Mouse (Mus musculus) limb, embryonic 10.5 days (tissue): ENCODE data around the gene Bhlhe23. TPM values are rescaled to one million over a fixed set of nuclear protein-coding genes. Genes with fewer than 3 reads are reported as not detected.

Experiments used
- DNase-seq: peaks from one replicate; pipeline ENCODE4 v3.0.0-alpha.2; 2017; ENCODE audit warnings: low spot score
- H3K27ac ChIP-seq: fragments of 300-500 bp; sonication (generic); 2 replicates; pipeline ENCODE4 v1.5.1; 2016; ENCODE audit warnings: mild to moderate bottlenecking
- H3K27me3 ChIP-seq: fragments of 300-500 bp; sonication (generic); 2 replicates; pipeline ENCODE4 v1.6.1; 2016; ENCODE audit warnings: low read depth, mild to moderate bottlenecking; ENCODE audit not compliant: poor library complexity, severe bottlenecking
- H3K36me3 ChIP-seq: fragments of 300-500 bp; sonication (generic); 2 replicates; pipeline ENCODE4 v1.6.1; 2016; ENCODE audit warnings: mild to moderate bottlenecking, moderate library complexity
- H3K4me1 ChIP-seq: fragments of 300-500 bp; sonication (generic); 2 replicates; pipeline ENCODE4 v1.6.1; 2016
- H3K4me3 ChIP-seq: fragments of 300-500 bp; sonication (generic); 2 replicates; pipeline ENCODE4 v1.5.1; 2016; ENCODE audit warnings: mild to moderate bottlenecking, moderate library complexity
- H3K9me3 ChIP-seq: fragments of 300-500 bp; sonication (generic); replicated peaks from 2 replicates; pipeline ENCODE4 v1.6.1; 2016; ENCODE audit warnings: mild to moderate bottlenecking
- WGBS: fragments of 180-500 bp; shearing (Covaris S2); methylation state at CpG from one replicate; pipeline ENCODE4 v1.1.7; 2016; 5-methylcytosine and 5-hydroxymethylcytosine counted together
- polyA plus RNA-seq: library from polyadenylated mRNA; unstranded; fragments of >200 nt; fragmentation: Nextera tagmentation; extraction: Ambion mirVana; gene quantifications from 2 replicates; pipeline ENCODE4 v1.2.1, GENCODE M21; 2016

Gene Bhlhe23
- not detected in 2 replicates for polyA plus RNA-seq

GRCm38 (mm10) chr2:180776793-180777192, at the start of gene Bhlhe23:
Gene Bhlhe23, minus strand, starts transcription at chr2:180776900.
- Histone ChIP-seq H3K9me3 (no peaks in the 10 kb centered on the region), H3K27me3 (peaks cover 98% of the 10 kb centered on the region), H3K36me3 (no peaks in the 10 kb centered on the region), H3K27ac (no peak within 1 kb of the TSS), H3K4me3 (peak within 1 kb of the TSS; percentile 26), H3K4me1 (peaks cover 12% of the 10 kb centered on the region)
- peak; percentile 39 for DNase-seq
- WGBS, result 2% methylated on average over 28 of the region's 28 CpGs

DNA sequence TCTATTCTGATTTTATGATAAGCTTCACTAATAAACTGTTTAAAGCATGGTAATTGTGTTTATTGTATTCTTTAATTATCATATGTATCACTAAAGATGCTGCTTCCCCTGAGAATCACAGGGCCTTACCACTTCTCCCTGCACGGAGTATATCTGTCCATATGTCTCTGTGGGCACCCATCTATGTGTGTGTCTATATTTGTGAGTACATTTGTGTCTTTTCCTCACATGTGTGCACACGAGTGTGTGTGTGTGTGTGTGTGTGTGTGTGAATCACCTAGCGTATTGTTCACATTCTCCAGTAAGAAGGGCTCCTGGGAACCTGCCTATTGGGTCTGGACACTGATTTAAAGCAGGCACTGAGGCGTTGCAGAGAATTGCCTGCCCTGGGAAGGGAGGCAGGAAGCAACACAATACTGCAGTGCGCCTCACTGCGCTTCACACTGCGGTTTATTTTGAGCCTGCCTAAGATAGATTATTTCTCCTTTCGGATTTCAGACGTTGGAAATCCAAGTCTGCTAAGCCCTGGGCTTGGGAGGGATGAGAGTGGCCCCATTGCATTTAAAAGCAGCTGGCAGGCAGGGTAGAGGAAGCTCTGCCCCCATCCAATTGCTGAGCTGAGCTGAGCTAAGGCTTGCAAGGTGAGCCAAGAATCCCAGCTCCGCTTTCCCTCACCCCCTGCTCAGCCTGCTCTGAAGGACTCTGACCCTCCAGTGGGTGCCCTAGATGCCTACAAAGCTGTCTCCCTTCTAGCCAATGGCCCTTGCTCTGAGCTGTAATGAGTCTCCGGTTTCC, 48.6 kb upstream of the Bhlhe23 start:
- Histone ChIP-seq H3K27me3 (no peaks in the 10 kb centered on the region), H3K4me1 (0 out of 2 replicates have a peak, but pooled peaks cover 3% of the 10 kb centered on the region), H3K27ac (no peak overlapping the region), H3K36me3 (no peaks in the 10 kb centered on the region), H3K4me3 (no peak overlapping the region), H3K9me3 (no peaks in the 10 kb centered on the region)
- no peak for DNase-seq
- 53% methylated on average over 11 of the region's 11 CpGs for whole genome bisulfite sequencing

DNA sequence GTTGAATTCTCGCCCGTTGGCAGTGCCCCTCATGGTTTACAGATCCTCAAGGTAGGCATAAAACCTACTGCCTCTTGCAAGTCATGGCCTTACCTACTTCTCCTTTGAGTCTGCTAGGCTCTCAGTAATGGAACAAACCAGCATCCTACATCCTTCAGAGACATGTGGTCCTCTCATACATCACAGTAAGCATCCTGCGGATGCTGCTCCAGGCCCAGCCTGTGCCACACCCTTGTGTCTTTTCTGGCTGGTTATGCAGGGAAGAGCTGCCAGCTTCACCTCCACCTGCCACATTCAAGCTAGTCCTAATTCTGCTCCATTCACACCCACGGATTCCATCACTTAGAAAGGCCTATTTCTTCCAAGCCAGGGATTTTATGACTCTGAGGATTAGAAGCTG, 48.0 kb upstream of the Bhlhe23 start:
- Histone ChIP-seq H3K4me1 (0 out of 2 replicates have a peak, but pooled peaks cover 3% of the 10 kb centered on the region), H3K36me3 (no peaks in the 10 kb centered on the region), H3K9me3 (no peaks in the 10 kb centered on the region), H3K27me3 (no peaks in the 10 kb centered on the region), H3K4me3 (no peak overlapping the region), H3K27ac (no peak overlapping the region)
- no peak for DNase-seq
- 83% methylated on average over 4 of the region's 4 CpGs for WGBS

- H3K36me3 ChIP-seq, result no peaks in the 10 kb centered on the region
- no peak for DNase-seq
- H3K27ac ChIP-seq, result no peak overlapping the region
- H3K4me1 ChIP-seq, result peaks cover 3% of the 10 kb centered on the region; the same call in 1 of the 2 replicates
- H3K9me3 ChIP-seq, result no peaks in the 10 kb centered on the region
- no peaks in the 10 kb centered on the region for H3K27me3 ChIP-seq
- H3K4me3 ChIP-seq, result no peak overlapping the region
- WGBS, result 74% methylated on average over 4 of the region's 4 CpGs
Observed at GRCm38 (mm10) chr2:180824061-180824460, 47.4 kb upstream of the Bhlhe23 start.

GRCm38 (mm10) chr2:180822476-180822875, 45.8 kb upstream of the Bhlhe23 start:
- H3K9me3 ChIP-seq, result no peaks in the 10 kb centered on the region
- H3K27me3 ChIP-seq, result no peaks in the 10 kb centered on the region
- DNase-seq, result no peak
- H3K27ac ChIP-seq, result no peak overlapping the region
- peaks cover 3% of the 10 kb centered on the region; the same call in 1 of the 2 replicates for H3K4me1 ChIP-seq
- H3K4me3 ChIP-seq, result no peak overlapping the region
- WGBS, result 41% methylated on average over 6 of the region's 6 CpGs
- H3K36me3 ChIP-seq, result no peaks in the 10 kb centered on the region

DNA sequence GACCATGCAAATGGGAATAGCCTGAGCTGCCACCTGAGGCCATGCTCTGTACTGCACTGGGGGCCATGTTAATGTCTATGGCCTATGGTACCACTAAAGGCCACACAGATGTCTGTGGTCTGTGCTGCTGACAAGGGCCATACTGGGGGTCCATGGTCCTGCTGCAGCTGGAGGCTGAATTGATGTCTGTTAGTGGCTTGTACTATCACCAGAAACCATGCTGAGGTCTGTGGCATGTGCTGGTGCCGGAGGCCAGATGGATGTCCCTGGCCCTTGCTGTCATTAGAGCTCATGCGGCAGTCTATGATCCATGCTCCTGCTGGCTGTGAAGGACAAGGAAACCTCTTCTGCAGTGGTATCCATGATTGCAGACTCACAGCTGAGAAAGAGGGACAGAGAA, 42.8 kb upstream of the Bhlhe23 start:
- H3K4me1 ChIP-seq, result peaks cover 3% of the 10 kb centered on the region; the same call in 1 of the 2 replicates
- H3K36me3 ChIP-seq, result no peaks in the 10 kb centered on the region
- WGBS, result 93% methylated on average over 2 of the region's 2 CpGs
- no peaks in the 10 kb centered on the region for H3K9me3 ChIP-seq
- no peaks in the 10 kb centered on the region for H3K27me3 ChIP-seq
- DNase-seq, result no peak
- H3K4me3 ChIP-seq, result no peak overlapping the region
- no peak overlapping the region for H3K27ac ChIP-seq

GRCm38 (mm10) chr2:180816440-180817065, 39.9 kb upstream of the Bhlhe23 start:
- 78% methylated on average over 6 of the region's 6 CpGs for whole genome bisulfite sequencing
- H3K4me3 ChIP-seq, result no peak overlapping the region
- DNase-seq, result no peak
- no peaks in the 10 kb centered on the region for H3K27me3 ChIP-seq
- H3K4me1 ChIP-seq, result no peaks in the 10 kb centered on the region; the same call in 1 of the 2 replicates
- H3K9me3 ChIP-seq, result no peaks in the 10 kb centered on the region
- no peaks in the 10 kb centered on the region for H3K36me3 ChIP-seq
- no peak overlapping the region for H3K27ac ChIP-seq

- H3K36me3 ChIP-seq, result no peaks in the 10 kb centered on the region
- no peaks in the 10 kb centered on the region for H3K27me3 ChIP-seq
- no peak for DNase-seq
- H3K4me3 ChIP-seq, result no peak overlapping the region
- H3K4me1 ChIP-seq, result no peaks in the 10 kb centered on the region
- no peak overlapping the region for H3K27ac ChIP-seq
- H3K9me3 ChIP-seq, result no peaks in the 10 kb centered on the region
- WGBS, result 62% methylated on average over 4 of the region's 4 CpGs
Observed at GRCm38 (mm10) chr2:180813982-180814568, 37.4 kb upstream of the Bhlhe23 start.

DNA sequence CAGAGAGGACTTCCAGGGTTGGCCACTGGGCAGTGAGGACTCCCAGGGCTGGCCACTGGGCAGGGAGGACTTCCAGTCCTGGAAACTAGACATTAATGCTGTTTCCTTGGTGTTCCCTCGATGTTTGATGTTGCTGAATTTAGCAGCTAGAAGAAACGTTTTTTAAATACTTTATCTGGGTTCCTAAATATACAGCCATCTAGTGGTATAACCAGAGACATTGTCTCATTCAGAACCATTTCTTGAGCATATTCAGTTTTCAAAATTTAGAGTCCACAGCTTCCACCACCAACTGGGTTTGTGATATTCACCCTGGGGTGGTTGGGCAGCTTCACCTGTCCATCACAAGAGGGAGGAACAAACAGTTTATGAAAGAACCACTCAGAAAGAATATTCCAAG, 34.3 kb upstream of the Bhlhe23 start:
- H3K36me3 ChIP-seq, result no peaks in the 10 kb centered on the region
- no peak overlapping the region for H3K27ac ChIP-seq
- H3K27me3 ChIP-seq, result no peaks in the 10 kb centered on the region
- H3K9me3 ChIP-seq, result no peaks in the 10 kb centered on the region
- no peaks in the 10 kb centered on the region for H3K4me1 ChIP-seq
- 56% methylated on average over 2 of the region's 2 CpGs for WGBS
- no peak overlapping the region for H3K4me3 ChIP-seq
- no peak for DNase-seq

- DNase-seq, result no peak
- no peaks in the 10 kb centered on the region for H3K4me1 ChIP-seq
- WGBS, result 82% methylated on average over 10 of the region's 10 CpGs
- no peak overlapping the region for H3K4me3 ChIP-seq
- no peaks in the 10 kb centered on the region for H3K27me3 ChIP-seq
- H3K27ac ChIP-seq, result no peak overlapping the region
- H3K9me3 ChIP-seq, result no peaks in the 10 kb centered on the region
- no peaks in the 10 kb centered on the region for H3K36me3 ChIP-seq
Observed at GRCm38 (mm10) chr2:180809510-180809909, 32.8 kb upstream of the Bhlhe23 start.

GRCm38 (mm10) chr2:180805966-180806365, 29.3 kb upstream of the Bhlhe23 start:
- no peaks in the 10 kb centered on the region for H3K4me1 ChIP-seq
- 0 out of 2 replicates have a peak, but pooled peaks cover 1% of the 10 kb centered on the region for H3K27me3 ChIP-seq
- DNase-seq, result no peak
- no peak overlapping the region for H3K4me3 ChIP-seq
- no peak overlapping the region for H3K27ac ChIP-seq
- WGBS, result 52% methylated on average over 1 of the region's 1 CpGs
- H3K9me3 ChIP-seq, result no peaks in the 10 kb centered on the region
- H3K36me3 ChIP-seq, result no peaks in the 10 kb centered on the region

DNA sequence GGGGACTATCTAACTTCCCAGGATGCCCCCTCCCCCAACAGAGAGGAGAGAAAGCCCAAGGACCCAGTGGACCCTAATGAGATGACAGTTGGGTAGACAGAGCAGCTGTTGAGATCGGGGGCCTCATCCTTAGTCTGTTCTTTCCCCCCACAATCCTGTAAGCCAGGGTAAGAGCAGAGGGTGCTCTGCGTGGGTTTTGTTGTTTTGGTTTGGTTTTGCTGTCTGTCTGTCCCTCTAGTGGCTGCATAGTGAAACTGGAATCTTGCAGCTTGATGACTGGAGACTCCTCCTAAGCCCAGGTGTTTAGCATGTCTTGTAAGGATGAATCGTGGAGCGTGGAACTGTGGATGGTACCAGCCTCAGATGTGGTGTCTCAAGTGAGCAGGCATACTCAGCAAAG, 19.3 kb upstream of the Bhlhe23 start:
- no peak for DNase-seq
- 0 out of 2 replicates have a peak, but pooled peaks cover 6% of the 10 kb centered on the region for H3K27me3 ChIP-seq
- no peaks in the 10 kb centered on the region for H3K9me3 ChIP-seq
- peaks cover 11% of the 10 kb centered on the region; the same call in 1 of the 2 replicates for H3K4me1 ChIP-seq
- H3K36me3 ChIP-seq, result no peaks in the 10 kb centered on the region
- H3K4me3 ChIP-seq, result no peak overlapping the region
- H3K27ac ChIP-seq, result no peak overlapping the region
- WGBS, result 59% methylated on average over 4 of the region's 4 CpGs

GRCm38 (mm10) chr2:180795597-180795996, 18.9 kb upstream of the Bhlhe23 start:
- no peak overlapping the region for H3K4me3 ChIP-seq
- 62% methylated on average over 3 of the region's 3 CpGs for WGBS
- peaks cover 6% of the 10 kb centered on the region for H3K27me3 ChIP-seq
- no peak overlapping the region for H3K27ac ChIP-seq
- no peaks in the 10 kb centered on the region for H3K36me3 ChIP-seq
- DNase-seq, result no peak
- no peaks in the 10 kb centered on the region for H3K9me3 ChIP-seq
- peaks cover 11% of the 10 kb centered on the region; the same call in 1 of the 2 replicates for H3K4me1 ChIP-seq
